Mouse (Mus musculus) kidney, adult 18-20 months (tissue): ENCODE results near the gene Pde7b.

Source experiments
- DNase-seq: peaks from one replicate; pipeline ENCODE4 v3.0.0; 2021

The Pde7b gene

DNA sequence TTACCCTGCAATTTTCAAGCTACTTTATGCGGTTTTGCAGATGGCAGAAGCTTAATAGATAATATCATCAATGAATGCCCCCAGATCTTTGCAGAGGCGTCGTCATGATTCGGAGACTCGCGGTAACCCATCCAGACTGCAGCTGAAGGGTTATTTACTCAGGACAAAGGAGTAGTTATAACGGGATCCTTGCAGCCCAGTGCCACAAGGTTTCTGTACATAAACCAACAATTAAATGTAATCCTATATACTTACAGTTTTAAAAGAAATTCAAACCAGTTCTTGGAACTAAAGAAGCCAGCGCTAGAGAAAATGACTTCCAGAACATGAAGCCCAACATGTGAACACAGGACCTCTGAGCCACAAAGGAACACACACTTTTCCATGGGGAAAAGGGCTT lies 88.5 kb downstream of the Pde7b start:
- no peak for DNase-seq

DNA sequence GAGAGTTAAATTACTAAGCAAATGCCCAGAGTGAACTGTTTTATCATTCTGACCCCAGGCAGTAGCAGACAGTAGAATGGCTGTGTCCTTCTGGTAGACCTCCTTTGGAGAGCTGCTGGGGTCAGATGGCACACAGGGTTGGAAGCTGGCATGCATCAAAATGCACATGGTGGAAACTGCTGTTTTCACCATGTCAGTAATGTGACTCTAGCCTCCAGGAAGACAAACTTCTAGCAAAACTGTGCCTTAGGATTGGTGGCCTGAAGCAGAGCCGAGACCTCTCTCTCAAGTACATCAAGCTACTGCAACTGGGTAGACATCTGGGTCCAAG lies 91.8 kb downstream of the Pde7b start:
- no peak for DNase-seq

DNA sequence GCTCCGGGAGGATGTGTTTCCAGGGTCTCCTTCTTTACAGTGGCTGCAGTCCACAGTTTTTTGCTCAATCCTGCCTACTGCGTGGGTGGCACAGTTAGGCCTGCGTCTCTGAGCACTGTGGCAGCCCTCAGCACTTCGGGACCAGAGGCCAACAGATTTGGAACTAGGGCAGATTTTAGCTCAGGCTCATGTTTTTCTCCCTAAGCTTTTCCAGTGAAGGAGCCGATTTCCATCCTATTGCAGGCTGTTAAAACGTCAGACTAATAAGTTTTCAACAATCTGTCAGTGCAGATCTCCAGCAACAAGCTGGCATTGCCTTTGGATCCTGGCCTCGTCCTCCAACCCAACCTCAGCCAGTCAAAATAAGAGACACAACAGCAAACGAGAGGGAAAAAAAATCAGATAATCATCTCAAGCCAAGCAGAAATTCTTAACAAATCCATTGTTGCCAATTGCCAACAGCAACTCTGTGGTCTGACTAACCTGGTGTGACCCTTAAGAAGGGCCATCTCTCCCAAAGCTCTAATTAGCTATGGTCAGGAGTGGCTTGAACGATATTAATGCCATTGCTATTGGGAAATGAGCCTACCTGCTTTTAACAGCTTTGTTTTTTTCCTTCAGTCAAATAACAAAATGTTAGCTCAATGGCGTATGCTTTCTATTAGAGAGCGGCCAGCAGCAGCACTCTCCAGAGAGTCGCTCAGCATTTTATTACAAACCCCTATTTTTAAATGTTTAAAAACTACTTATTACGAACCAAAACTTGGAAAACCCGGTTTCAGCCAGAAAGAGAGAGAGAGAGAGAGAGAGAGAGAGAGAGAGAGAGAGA lies 92.4 kb downstream of the Pde7b start:
- no peak for DNase-seq

DNA sequence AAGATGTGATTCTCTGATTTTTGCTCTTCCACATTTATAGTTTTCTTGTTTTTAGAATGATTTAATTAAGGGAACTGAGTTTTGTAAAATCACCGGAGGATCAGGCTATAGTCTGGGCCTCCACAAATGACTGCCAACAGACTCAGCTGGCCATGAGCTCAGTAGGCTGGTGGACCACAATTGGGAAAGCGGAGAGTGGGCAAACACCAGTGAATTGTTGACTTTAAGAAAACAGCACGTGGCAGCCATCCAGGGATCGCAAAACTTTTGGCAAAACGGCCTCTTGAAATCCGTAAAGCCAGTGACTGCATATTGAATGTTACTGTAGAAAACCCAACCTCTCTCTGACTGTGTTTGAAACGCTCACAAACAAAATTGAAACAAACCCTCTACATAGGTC lies 94.8 kb downstream of the Pde7b start:
- no peak for DNase-seq

DNA sequence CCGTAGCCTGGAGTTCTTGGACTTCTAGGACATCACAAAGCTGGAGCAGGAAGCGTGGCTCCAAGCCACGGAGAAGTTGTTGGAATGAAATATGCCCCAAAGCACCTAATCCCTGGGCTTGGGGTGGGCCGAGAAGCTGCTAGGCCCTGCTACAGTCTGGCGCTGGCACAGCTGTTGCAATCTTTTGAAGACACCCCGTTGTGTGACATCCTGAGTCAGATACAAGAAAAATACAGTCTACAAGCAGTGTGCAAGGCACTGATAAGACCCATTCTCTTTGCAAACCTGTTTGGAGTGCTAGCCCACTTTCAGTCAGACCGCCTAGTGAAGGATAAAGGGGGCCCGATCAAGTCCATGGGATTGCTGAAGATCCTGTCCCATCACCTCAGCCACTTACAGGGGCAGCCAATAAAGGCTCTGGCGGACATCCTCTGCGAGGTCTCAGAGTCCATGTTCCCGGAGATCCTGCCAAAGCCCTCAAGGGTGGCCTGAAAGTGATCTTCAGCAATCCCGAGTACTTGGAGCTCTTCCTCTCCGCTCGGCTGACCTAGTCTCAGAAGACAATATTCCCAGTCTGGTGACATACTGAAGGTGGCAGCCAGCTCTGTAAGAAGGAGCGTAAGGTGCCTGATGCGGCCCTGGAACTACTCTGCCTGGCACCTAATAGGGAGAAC lies 99.0 kb downstream of the Pde7b start:
- DNase-seq: no peak

DNA sequence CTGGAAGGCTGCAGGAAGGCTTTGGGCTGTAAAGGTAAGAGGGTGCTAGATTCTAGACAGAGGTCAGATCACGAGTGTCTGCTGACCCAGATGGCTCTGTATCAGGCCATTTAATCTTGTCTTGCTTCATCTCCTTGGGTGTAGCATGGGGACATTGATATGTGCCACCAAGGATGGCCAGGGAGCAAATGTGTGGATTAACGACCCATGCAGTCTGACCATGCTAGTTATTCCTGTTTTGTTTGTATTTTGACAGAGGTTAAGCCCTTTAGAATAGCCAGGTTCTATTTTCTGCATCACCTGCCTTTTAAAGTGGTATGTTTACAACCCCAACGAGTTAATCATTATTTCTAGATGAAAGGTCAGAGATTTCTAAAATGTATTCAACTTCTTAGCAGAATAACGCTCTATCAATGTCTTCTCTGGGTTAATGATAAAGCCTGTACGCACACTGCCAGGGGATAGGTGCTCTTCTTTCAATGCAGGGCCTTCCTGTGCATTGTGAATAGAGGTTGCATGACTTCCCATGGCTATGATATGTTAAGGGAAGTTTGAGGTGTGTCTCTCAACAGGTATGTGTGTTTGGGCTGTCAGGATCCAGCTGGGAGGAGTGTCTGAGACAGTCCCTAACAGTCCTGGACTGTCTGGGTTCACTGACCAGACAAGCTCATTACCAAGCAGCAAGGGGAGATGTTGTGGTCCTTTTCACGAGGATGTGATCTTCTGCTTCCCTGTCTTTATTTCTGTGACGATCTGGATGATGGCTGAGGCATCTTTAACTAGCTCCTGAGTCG lies 103.0 kb downstream of the Pde7b start:
- DNase-seq: peak; percentile 52

DNA sequence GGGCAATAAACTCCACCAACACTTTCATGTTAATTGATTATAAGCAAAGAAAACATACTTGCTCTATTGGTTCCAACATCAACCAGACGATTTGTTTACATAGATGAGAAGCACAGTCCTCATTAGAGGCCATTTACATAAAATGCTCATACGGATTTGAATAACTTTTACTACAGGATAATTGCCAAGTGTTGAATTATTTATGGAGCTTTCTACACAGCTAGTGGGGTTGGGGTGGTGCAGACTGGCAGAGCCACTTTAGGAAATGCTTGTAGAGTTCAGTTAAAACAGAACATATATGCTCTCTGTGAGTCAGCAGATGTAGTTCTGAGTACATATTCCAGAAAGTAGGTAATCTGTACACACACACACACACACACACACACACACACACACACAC lies 118.9 kb downstream of the Pde7b start:
- no peak for DNase-seq

DNA sequence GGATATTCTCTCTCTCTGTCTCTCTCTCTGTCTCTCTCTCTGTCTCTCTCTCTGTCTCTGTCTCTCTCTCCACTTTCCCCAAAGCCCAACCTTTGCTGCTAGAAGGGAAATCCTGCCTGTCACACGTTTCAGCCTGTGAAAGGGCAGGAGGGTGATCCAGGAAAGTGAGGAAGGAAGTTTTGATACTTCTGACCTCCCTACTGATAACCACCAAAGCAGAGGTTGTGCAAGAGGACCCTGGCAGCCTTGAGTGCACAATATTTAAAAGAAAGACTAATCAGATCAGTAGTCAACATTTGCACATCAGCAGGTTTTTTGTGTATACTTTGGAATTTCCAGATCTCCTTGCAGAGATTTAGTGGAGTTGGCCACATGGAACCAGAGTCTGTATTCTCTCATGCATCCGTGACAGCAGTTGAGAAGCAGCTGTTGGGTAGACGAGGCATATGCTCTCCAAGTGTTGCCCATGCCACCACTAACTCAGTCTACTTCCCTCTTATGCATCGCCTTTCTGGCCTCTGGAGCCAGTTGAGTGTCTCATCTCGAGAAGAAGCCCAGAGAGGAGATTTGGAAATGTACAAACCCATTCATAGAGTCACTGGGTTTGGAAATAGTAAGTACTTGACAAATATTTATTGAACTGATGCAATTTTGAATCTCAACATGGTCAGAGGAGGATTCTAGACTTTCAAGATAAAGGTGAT lies 129.6 kb downstream of the Pde7b start:
- no peak for DNase-seq

DNA sequence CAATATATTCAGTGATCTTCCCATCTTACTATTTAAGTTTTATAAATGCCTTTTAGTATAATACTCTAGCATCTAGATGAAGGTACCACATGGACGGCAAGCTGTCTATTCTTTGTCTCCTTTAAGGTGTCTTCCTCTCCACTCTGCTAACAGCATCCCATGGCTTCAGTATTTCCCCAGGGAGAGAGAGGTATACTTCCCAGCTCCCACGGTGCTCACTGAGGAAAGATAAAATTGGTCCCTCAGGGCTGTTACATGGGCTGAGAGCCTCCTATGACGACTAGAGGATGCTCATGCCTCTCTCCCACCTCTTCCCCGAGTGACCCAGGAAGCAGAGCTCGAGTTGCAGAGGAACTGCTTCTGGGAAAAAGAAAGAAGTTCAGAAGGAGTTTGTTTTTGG lies 130.9 kb downstream of the Pde7b start:
- DNase-seq: no peak

DNA sequence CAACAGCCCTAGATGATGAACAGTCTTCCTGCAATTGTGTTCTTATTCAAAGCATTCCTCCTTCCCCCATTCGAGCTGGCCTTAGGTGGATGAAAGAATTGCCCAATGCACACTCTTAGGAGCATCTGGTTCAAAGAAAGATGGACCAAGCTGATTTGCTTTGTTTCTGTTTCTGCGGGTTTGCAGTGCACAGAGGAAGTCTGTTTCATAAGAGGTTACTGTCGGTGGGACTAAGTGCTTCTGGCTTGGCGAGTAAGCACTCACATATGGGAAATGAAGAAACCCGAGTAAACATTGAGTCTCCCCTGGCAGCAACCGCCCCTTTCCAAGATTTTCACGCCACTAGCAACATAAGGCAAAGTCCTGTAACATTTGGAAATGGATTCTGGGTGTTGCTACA lies 134.8 kb downstream of the Pde7b start:
- DNase-seq: no peak

DNA sequence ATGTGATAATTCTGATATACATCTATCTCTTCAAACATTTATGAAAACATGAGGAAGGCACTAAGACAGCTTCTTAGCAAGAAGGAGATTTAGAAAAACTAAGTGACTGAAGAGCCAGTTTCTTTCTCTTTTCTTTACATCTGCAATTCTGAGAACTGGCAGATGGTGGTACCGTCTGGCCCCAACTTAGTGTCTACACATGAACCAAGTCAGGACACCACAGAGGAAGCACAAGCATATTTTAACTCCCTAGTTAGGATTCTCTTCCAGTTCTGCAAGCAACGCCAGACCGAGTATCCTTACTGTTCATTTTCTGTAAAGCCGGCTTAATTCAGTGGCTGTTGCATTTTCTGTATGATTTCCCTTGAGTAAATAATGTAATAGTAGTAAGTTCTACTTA lies 138.9 kb downstream of the Pde7b start:
- no peak for DNase-seq

DNA sequence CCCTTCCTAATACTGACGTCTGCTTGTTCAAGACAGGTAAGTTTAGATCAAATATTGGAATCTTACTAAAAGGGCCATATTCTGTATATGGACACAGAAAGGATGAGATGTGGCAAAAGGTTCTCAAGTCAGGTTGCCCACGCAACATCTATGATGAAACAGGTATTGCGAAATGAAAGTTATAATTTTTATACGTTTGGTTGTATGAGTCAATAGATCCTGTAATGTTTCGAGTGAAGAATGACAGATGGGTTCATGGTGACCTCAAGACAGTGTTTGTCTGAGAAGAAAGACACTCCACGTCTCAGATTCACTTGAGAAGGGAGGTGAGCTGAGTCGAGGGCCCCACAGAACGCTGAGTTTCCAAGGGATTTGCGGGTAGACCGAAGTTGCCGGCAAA lies 149.9 kb downstream of the Pde7b start:
- no peak for DNase-seq

DNA sequence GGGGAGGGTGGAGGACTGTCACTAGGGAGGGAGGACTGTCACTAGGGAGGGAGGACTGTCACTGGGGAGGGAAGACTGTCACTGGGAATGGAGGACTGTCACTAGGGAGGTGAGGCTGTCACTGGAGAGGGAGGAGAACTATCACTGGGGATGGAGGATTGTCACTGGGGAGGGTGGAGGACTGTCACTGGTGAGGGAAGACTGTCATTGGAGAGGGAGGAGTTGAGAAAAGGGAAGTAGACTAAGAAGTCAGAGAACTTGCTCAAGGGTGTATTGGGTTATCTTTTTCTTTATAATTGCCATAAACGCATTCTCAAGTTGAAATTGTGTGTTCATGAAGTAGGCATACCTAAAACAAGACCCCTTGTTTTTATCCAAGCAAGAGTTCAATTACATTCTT lies 150.5 kb downstream of the Pde7b start:
- no peak for DNase-seq

DNA sequence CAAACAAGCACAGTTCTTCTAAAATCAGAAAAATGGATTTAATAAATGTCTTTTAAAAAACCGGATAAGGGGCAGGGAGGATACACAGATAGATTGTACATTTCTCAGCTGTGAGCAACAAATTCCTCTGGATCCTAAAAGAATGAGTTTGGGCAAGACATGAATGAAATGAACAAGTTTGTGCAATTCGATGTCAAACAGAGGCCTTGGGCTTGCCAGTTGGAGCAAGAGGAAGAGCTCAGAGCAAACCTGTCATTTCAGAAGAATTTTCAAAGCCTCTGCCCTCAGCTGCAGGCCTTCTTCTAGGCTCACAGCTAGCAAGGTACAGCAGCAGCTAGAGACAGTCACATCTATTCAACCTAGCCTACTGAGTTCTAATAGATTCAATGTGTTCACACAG lies 153.4 kb downstream of the Pde7b start:
- no peak for DNase-seq

DNA sequence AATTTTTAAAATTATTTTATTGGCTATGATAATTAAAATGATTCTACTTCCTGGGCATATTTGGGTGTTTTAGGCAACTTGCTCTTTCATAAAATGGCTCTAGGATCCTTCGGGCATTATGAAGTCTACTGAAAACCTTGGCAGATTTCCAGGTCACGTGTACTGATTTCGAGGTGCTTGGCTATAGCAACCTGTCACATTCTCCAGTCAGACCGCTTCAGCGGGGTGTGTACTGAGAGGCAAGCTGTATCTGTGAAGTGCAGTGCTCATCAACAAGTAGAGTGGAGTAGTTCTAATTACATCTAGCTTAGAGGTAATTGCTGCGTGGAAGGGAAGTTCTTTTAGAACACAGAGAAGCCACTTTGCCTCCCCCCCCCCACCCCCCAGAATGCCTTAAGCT lies 156.2 kb downstream of the Pde7b start:
- no peak for DNase-seq

DNA sequence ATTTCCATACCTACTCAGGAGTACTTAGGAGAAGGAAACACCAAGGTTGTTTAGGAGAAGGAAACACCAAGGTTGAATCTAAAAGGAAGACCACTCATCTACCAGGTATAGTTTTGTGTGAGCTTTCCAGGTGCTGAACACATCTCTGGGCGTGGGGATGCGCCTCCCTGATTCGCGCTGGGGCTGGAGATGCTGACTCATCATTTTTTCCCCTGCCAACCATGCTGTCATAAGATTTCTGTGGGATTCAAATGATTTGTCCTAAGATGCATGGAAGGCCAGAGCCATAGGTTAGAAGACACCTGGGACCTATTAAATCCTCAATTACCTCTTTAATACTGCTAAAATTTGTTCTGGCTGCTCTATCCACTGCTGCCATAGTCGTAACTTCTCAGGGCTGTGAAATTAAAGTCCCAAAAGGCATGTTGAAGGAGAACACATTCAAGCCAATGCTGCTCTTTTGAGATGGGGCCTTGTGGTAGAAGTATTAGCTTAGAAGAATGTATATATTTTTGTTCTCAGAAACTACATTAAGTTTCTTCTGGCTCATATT lies 157.1 kb downstream of the Pde7b start:
- no peak for DNase-seq

DNA sequence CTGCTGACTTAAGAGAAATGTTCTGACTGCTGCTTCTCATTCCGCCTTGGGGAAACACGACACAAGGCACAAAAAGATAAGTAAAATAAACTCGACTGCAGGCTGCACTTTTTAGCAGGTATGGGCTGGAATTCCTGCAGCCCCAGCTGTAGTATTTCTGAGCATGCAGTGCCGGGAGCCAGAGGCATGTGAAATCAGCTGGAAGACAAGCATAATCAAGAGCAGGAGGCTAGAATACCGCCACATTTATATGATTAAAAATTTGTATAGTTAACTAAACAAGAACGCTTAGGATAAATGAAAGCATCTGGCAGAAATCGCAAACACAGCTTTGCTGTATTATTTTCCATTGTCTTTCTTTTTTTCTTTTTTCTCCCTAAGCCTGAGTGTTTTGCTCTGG lies 168.4 kb downstream of the Pde7b start:
- no peak for DNase-seq

DNA sequence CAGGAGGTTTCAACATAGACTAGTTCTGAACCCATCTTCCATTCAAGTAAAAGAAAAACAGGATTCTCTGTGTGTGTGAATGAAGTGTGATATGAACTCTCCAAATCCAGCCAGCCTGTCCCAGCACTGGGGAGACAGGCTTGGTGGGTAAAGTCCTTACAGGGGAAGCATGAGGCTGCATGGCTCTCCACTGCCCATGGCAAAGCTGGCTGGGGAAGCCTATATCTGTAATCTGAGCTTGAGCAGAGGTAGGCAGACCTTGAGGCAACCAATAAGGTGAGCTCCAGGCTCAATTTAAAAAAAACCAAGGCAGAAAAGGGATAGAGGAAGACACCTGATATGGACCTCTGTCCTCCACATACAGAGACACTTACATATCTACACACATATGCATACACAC lies 173.5 kb downstream of the Pde7b start:
- DNase-seq: no peak

DNA sequence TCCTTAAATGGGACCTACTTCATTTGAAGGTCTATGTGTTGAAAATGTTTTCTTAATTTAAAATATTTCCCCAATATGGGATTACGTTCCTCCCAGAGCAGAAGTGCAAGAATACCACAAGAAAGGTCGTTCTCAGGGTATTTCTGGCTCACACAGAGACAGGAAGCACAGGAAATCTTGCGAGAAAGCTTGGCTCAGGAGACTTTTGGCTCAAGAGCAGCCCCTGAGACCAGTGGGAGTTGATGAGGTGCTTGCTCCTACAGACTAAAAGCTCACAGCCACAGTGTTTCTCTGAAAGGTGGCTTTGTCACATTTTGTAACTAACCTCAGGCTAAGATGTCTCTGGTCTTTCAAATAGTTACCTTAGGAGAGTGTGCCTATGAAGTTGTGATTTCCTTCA lies 174.1 kb downstream of the Pde7b start:
- DNase-seq: no peak

DNA sequence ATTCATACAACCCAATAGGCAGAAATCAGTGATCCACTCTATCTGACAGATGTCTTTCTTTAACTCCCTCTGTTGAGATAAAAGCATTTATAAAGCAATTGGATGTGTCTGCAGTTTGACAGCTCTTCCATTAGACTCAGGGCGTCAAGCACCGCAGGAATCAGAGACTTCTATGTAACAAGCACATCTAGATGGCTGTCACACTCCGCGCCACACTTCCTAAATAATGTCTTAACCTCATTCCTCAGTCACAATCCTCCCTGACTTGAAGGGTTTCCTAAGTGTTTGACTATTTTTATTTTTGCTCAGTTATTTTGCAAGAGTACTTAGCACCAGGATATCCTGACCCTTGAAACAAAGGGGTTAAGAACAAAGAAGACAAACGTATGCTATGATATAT lies 174.7 kb downstream of the Pde7b start:
- no peak for DNase-seq

DNA sequence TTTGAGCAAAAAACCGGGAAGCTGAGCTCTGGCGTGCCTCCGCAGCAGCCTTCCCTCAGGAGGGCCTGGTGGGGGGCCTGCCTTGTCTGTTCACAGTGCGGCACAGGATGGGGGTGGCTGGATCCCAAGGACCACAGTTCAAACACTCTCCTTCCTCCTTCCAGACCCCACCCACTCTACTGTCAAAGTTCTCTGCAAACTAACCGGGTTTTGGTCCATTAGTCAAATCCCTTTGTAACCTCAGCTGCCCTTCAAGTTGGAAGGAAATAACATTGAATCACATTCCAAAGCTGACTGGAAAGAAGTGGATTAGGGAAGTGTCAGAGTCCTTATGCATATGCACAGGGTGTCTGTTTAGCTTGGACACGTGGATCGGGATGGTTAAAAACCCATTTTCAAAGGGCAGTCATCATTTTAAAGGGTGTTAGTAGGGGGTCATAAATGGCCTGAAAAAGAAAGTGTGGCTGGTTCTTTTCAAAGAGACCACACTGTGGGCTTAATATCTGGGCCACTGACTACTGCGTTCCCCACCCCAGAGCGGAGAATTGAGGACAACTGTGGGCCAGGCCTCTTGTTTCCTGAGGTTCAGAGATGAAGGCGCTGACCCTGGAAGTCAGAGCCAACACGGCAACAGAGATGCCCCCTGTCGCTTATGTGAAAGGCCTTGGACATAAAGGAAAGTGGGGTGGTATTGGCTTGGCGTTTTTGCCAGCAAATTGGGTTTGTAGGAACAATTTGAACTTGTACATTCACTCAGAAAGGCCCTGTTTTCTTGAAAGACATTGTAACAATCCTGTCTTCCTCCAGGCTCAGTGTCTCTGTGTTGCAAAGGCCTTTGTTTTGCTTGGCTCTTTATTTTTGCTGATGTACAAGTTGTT lies 175.8 kb downstream of the Pde7b start:
- DNase-seq: peak; percentile 60

DNA sequence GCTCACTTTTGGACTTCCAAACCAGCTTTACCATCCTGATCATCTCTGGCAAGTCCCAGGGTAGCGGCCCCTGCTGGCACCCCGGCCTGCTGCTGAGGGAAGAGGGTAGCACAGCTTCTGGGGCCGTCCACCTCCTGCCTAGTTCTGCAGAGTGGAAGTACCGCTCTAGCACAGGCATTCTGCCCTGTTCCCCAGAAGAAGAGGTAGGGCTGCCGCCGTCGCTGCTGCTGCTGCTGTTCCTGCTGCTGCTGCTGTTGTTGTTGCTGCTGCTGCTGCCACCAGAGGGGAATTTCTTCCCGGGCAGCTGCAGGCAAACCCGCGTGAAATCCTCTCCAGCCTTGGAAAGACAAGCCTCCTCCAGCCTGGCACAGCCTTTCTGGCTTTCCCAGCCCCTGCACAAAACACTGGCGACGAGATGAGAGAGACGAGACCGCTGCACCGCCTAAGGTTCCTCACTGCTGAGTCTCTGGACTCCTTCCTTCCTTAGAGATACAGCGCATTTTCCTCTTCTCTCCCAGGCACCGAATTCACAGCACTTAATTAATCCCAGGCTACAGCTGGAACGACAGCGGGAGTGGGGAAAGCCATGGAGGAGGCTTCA lies 176.8 kb downstream of the Pde7b start:
- peak; percentile 64 for DNase-seq
